Mouse (Mus musculus) stomach, postnatal 0 days (tissue): ENCODE measurements at regions not wholly inside any gene's neighbourhood (a gene's known extent, or its start where the extent isn't known, plus 50 kb on each side); places are given as distances from the start of the nearest gene placed in this dataset.

Experiments used
- CTCF ChIP-seq: IDR thresholded peaks from 2 replicates; pipeline ENCODE4 v1.5.1; 2016; ENCODE audit warnings: antibody characterized with exemption, low read depth, mild to moderate bottlenecking, moderate library complexity
- EP300 ChIP-seq: optimal IDR thresholded peaks from 2 replicates; pipeline ENCODE3; 2016; ENCODE audit warnings: antibody characterized with exemption

GRCm38 (mm10) chr14:105790441-105790840, 106.2 kb downstream of the Spry2 start:
- TF ChIP-seq CTCF (no peak), EP300 (no peak)
